10 mouse cellular contexts compared by ENCODE assay signal in genomic region chr9:119091581-119092310, GRCm38 (mm10). TPM values are rescaled to one million over a fixed set of nuclear protein-coding genes. Genes with fewer than 3 reads are reported as not detected.
DNase-seq lines count a peak whose midpoint lies in the region; ATAC-seq and TF ChIP-seq lines count a peak whose summit lies in the region.
"Had no signal": no experiment of that assay in that cellular context is flagged by ENCODE, and none has a peak within 500 bp of the region (broad histone marks: within the 10 kb centered on the region; RNA-seq: fewer than 3 reads in every experiment).

No protein-coding gene starts in this region.

- no peak for TF ChIP-seq CTCF in G1E (IDR thresholded peaks at IDR 0.05; ENCODE audit: low read depth, low read length)

- H3K27me3 ChIP-seq in heart, embryonic 11.5 days (ENCODE audit: control insufficient read depth, insufficient read depth, low read length): peaks cover 15% of the 10 kb centered on the region
- H3K27me3 ChIP-seq in G1E (ENCODE audit: insufficient read depth, low read length): no peaks in the 10 kb centered on the region
- H3K27me3 ChIP-seq in forebrain, embryonic 16.5 days (replicated peaks; ENCODE audit: control insufficient read depth, insufficient read depth, low read length): peaks cover 12% of the 10 kb centered on the region
- H3K27me3 ChIP-seq in limb, embryonic 15.5 days: no peaks in the 10 kb centered on the region

- intact Hi-C loops in heart, postnatal 36 days (cut with DNase I): loop anchor here (10.0 kb wide), 2 partner anchors 473 to 1047 kb away; partner anchors contain the start of gene Azi2
- intact Hi-C loops in left cerebral cortex, postnatal 10 days (cut with DNase I): no loop called here
- intact Hi-C loops in gastrocnemius, postnatal 36 days (cut with DNase I): no loop called here

- peak overlapping the region; percentile 95 for H3K4me2 ChIP-seq in heart, embryonic 11.5 days
- peak overlapping the region; percentile 70 for H3K4me2 ChIP-seq in forebrain, embryonic 16.5 days (ENCODE audit: low read length)
- H3K4me2 ChIP-seq in limb, embryonic 15.5 days: peak overlapping the region; percentile 77

- no peak for DNase-seq in heart, postnatal 36 days
- no peak for DNase-seq in G1E (ENCODE audit: low spot score)
- DNase-seq in left cerebral cortex, postnatal 10 days (ENCODE audit: extremely low spot score in 1 of 2, low spot score in 2 of 2): no peak
- DNase-seq in gastrocnemius, postnatal 36 days: no peak
- no peak for DNase-seq in frontal cortex, postnatal 10 days (ENCODE audit: low spot score in 2 of 2)

- no peak for ATAC-seq in heart, embryonic 11.5 days (replicated peaks; ENCODE audit: insufficient number of reproducible peaks, low FRiP score, low TSS enrichment)
- no peak for ATAC-seq in G1E (ENCODE audit: extremely low read depth, insufficient number of reproducible peaks, low FRiP score, poor library complexity, severe bottlenecking)
- ATAC-seq in forebrain, embryonic 16.5 days: no peak
- no peak for ATAC-seq in limb, embryonic 15.5 days (ENCODE audit: insufficient number of reproducible peaks, low FRiP score, low TSS enrichment, low read depth)
- ATAC-seq: CD4-positive, CD25-positive, alpha-beta regulatory T cell, adult 4 months had no signal

- H3K4me1 ChIP-seq in heart, embryonic 11.5 days (ENCODE audit: control insufficient read depth, insufficient read depth, low read length): peaks cover 29% of the 10 kb centered on the region
- no peaks in the 10 kb centered on the region for H3K4me1 ChIP-seq in G1E (ENCODE audit: insufficient read depth, low read depth, low read length)
- peaks cover 29% of the 10 kb centered on the region for H3K4me1 ChIP-seq in forebrain, embryonic 16.5 days (replicated peaks; ENCODE audit: control insufficient read depth, insufficient read depth, low read length)
- H3K4me1 ChIP-seq in limb, embryonic 15.5 days: peaks cover 65% of the 10 kb centered on the region

- H3K36me3 ChIP-seq in heart, embryonic 11.5 days (ENCODE audit: control insufficient read depth, insufficient read depth, low read length): no peaks in the 10 kb centered on the region
- H3K36me3 ChIP-seq in G1E (replicated peaks): no peaks in the 10 kb centered on the region
- H3K36me3 ChIP-seq in forebrain, embryonic 16.5 days (ENCODE audit: control insufficient read depth, insufficient read depth): no peaks in the 10 kb centered on the region
- H3K36me3 ChIP-seq in limb, embryonic 15.5 days: no peaks in the 10 kb centered on the region
- H3K36me3 ChIP-seq: liver, embryonic 15.5 days had no signal

- 65% methylated on average over 12 of the region's 12 CpGs for WGBS in heart, embryonic 11.5 days (ENCODE audit: insufficient replicate concordance)
- 72% methylated on average over 11 of the region's 12 CpGs for WGBS in forebrain, embryonic 16.5 days
- 72% methylated on average over 12 of the region's 12 CpGs for WGBS in limb, embryonic 15.5 days

- no peak overlapping the region for H3K9ac ChIP-seq in heart, embryonic 11.5 days (ENCODE audit: low read depth, low read length)
- no peak overlapping the region; the same call in 1 of the 2 replicates for H3K9ac ChIP-seq in forebrain, embryonic 16.5 days (replicated peaks; ENCODE audit: low read depth, low read length)
- H3K9ac ChIP-seq in limb, embryonic 15.5 days: no peak overlapping the region
- H3K9ac ChIP-seq: liver, embryonic 15.5 days had no signal

- H3K27ac ChIP-seq in heart, embryonic 11.5 days (ENCODE audit: low read depth, low read length): no peak overlapping the region
- H3K27ac ChIP-seq in forebrain, embryonic 16.5 days (ENCODE audit: low read length): no peak overlapping the region
- no peak overlapping the region for H3K27ac ChIP-seq in limb, embryonic 15.5 days
- H3K27ac ChIP-seq: liver, embryonic 15.5 days had no signal

- H3K4me3 ChIP-seq in heart, embryonic 11.5 days (ENCODE audit: low read depth, low read length): peak overlapping the region; percentile 63; the same call in 1 of the 2 replicates
- H3K4me3 ChIP-seq in G1E (ENCODE audit: low read depth, low read length): 0 out of 2 replicates have a peak overlapping the region, but pooled peaks have one; percentile 7
- peak overlapping the region; percentile 52 for H3K4me3 ChIP-seq in forebrain, embryonic 16.5 days (replicated peaks; ENCODE audit: low read length)
- H3K4me3 ChIP-seq in limb, embryonic 15.5 days: peak overlapping the region; percentile 67

- no peaks in the 10 kb centered on the region for H3K9me3 ChIP-seq in heart, embryonic 11.5 days (replicated peaks; ENCODE audit: control insufficient read depth, low read length)
- peaks cover 93% of the 10 kb centered on the region for H3K9me3 ChIP-seq in G1E (replicated peaks)
- no peaks in the 10 kb centered on the region for H3K9me3 ChIP-seq in forebrain, embryonic 16.5 days (ENCODE audit: control insufficient read depth, low read length)
- no peaks in the 10 kb centered on the region for H3K9me3 ChIP-seq in limb, embryonic 15.5 days
- H3K9me3 ChIP-seq: liver, embryonic 15.5 days had no signal

RNA-seq across cellular contexts. Expression of gene Plcd1, which starts 1.6 kb away (rescaled TPM):
- 18.0 and 18.2 TPM in 2 replicates for polyA plus RNA-seq in heart, embryonic 11.5 days (2014; fragmentation: Nextera tagmentation; extraction: Ambion mirVana)
- 10 to 100 TPM; 18.2 to 20.3 TPM for total RNA-seq in heart, postnatal 36 days (2021)
- total RNA-seq in G1E (2014; fragmentation: Nextera tagmentation) (not detected in 2 replicates), G1E (2017) (not detected in 2 replicates)
- polyA plus RNA-seq in G1E (2012): not detected in 2 replicates
- 12.9 and 13.0 TPM in 2 replicates for polyA plus RNA-seq in forebrain, embryonic 16.5 days (2015; fragmentation: Nextera tagmentation; extraction: Ambion mirVana)
- polyA plus RNA-seq in limb, embryonic 15.5 days (2015; fragmentation: Nextera tagmentation; extraction: Ambion mirVana): 55.5 and 57.7 TPM in 2 replicates
- total RNA-seq in left cerebral cortex, postnatal 10 days (2021): 10 to 100 TPM; 10.1 to 11.9 TPM
- total RNA-seq in gastrocnemius, postnatal 36 days (2021): 1 to 10 TPM; 8.2 to 9.0 TPM

RNA-seq across cellular contexts. Expression of gene Dlec1, which starts 10.5 kb away (rescaled TPM):
- polyA plus RNA-seq in heart, embryonic 11.5 days (2014; fragmentation: Nextera tagmentation; extraction: Ambion mirVana): 0.31 and 0.56 TPM in 2 replicates
- total RNA-seq in heart, postnatal 36 days (2021): under 1 TPM; 0.14 to 0.31 TPM
- total RNA-seq in G1E (2014; fragmentation: Nextera tagmentation) (not detected in 2 replicates), G1E (2017) (not detected in 2 replicates)
- polyA plus RNA-seq in G1E (2012): not detected in 2 replicates
- 0.47 and 0.57 TPM in 2 replicates for polyA plus RNA-seq in forebrain, embryonic 16.5 days (2015; fragmentation: Nextera tagmentation; extraction: Ambion mirVana)
- polyA plus RNA-seq in limb, embryonic 15.5 days (2015; fragmentation: Nextera tagmentation; extraction: Ambion mirVana): 0.38 and 0.46 TPM in 2 replicates
- 1 to 10 TPM; 1.1 to 1.2 TPM for total RNA-seq in left cerebral cortex, postnatal 10 days (2021)
- total RNA-seq in gastrocnemius, postnatal 36 days (2021): not detected
- polyA plus RNA-seq: CD4-positive, CD25-positive, alpha-beta regulatory T cell, adult 4 months; liver, embryonic 15.5 days had no signal

RNA-seq across cellular contexts. Expression of gene Vill, which starts 39.2 kb away (rescaled TPM):
- polyA plus RNA-seq in heart, embryonic 11.5 days (2014; fragmentation: Nextera tagmentation; extraction: Ambion mirVana): 12.3 and 13.5 TPM in 2 replicates
- under 1 TPM; 0.41 to 0.69 TPM for total RNA-seq in heart, postnatal 36 days (2021)
- not detected in 2 replicates for total RNA-seq in G1E (2014; fragmentation: Nextera tagmentation)
- total RNA-seq in G1E (2017): not detected in 2 replicates
- polyA plus RNA-seq in G1E (2012): not detected in 2 replicates
- polyA plus RNA-seq in forebrain, embryonic 16.5 days (2015; fragmentation: Nextera tagmentation; extraction: Ambion mirVana): 1.5 and 2.8 TPM in 2 replicates
- 19.0 and 19.7 TPM in 2 replicates for polyA plus RNA-seq in limb, embryonic 15.5 days (2015; fragmentation: Nextera tagmentation; extraction: Ambion mirVana)
- total RNA-seq in left cerebral cortex, postnatal 10 days (2021): 1 to 10 TPM; 4.9 TPM
- total RNA-seq in gastrocnemius, postnatal 36 days (2021): under 1 TPM; 0.18 to 0.81 TPM

Comparison
In these comparisons a context has a peak if more than half of its experiments do, and no peak if none do; other contexts are left out.
1. H3K4me3 ChIP-seq: peak in every context shown above with its lines; median percentile 67 in limb, embryonic 15.5 days; 63 in heart, embryonic 11.5 days; 52 in forebrain, embryonic 16.5 days; 7 in G1E.
2. RNA of gene Plcd1, which starts 1.6 kb away (total RNA-seq): 18.2 to 20.3 TPM in heart, postnatal 36 days, 10.1 to 11.9 TPM in left cerebral cortex, postnatal 10 days and 8.2 to 9.0 TPM in gastrocnemius, postnatal 36 days; not detected in G1E; every median in the first group is over 4 times any median in the second.
3. Peak in every context shown above with its lines, with median percentiles within 50 percentile points of each other: H3K4me2 ChIP-seq.